Mouse (Mus musculus): ENCODE data around the gene Crispld2. TPM values are rescaled to one million over a fixed set of nuclear protein-coding genes. Genes with fewer than 3 reads are reported as not detected.

The Crispld2 gene
- polyA plus RNA-seq, 1 experiment from 2014 or later: 1.7 TPM

- no peak overlapping the region for H3K4me3 ChIP-seq (ENCODE audit: low read depth, low read length)
- ATAC-seq (replicated peaks; ENCODE audit: insufficient number of reproducible peaks, low FRiP score, low TSS enrichment): no peak
- H3K9me3 ChIP-seq (replicated peaks; ENCODE audit: control insufficient read depth, low read length): no peaks in the 10 kb centered on the region
- H3K9ac ChIP-seq (ENCODE audit: low read depth, low read length): no peak overlapping the region
- H3K27me3 ChIP-seq (ENCODE audit: control insufficient read depth, insufficient read depth, low read length): peaks cover 3% of the 10 kb centered on the region
- no peak overlapping the region for H3K4me2 ChIP-seq
- no peak overlapping the region for H3K27ac ChIP-seq (ENCODE audit: low read depth, low read length)
- H3K4me1 ChIP-seq (ENCODE audit: control insufficient read depth, insufficient read depth, low read length): peaks cover 6% of the 10 kb centered on the region; the same call in 1 of the 2 replicates
- no peaks in the 10 kb centered on the region for H3K36me3 ChIP-seq (ENCODE audit: control insufficient read depth, insufficient read depth, low read length)
- WGBS (ENCODE audit: insufficient replicate concordance): 80% methylated on average over 8 of the region's 8 CpGs
Observed at GRCm38 (mm10) chr8:120015916-120016315, 23.7 kb downstream of the Crispld2 start.

GRCm38 (mm10) chr8:120016424-120016823 is 24.2 kb downstream of the Crispld2 start:
- H3K4me2 ChIP-seq: no peak overlapping the region
- no peak overlapping the region for H3K9ac ChIP-seq (ENCODE audit: low read depth, low read length)
- no peak; the same call in 1 of the 2 replicates for ATAC-seq (replicated peaks; ENCODE audit: insufficient number of reproducible peaks, low FRiP score, low TSS enrichment)
- H3K27me3 ChIP-seq (ENCODE audit: control insufficient read depth, insufficient read depth, low read length): peaks cover 2% of the 10 kb centered on the region
- no peaks in the 10 kb centered on the region for H3K9me3 ChIP-seq (replicated peaks; ENCODE audit: control insufficient read depth, low read length)
- H3K4me3 ChIP-seq (ENCODE audit: low read depth, low read length): no peak overlapping the region
- 81% methylated on average over 7 of the region's 7 CpGs for WGBS (ENCODE audit: insufficient replicate concordance)
- peaks cover 6% of the 10 kb centered on the region; the same call in 1 of the 2 replicates for H3K4me1 ChIP-seq (ENCODE audit: control insufficient read depth, insufficient read depth, low read length)
- no peak overlapping the region for H3K27ac ChIP-seq (ENCODE audit: low read depth, low read length)
- H3K36me3 ChIP-seq (ENCODE audit: control insufficient read depth, insufficient read depth, low read length): no peaks in the 10 kb centered on the region

- Histone ChIP-seq H3K4me3 (ENCODE audit: low read depth, low read length) (no peak overlapping the region), H3K4me2 (no peak overlapping the region), H3K27ac (ENCODE audit: low read depth, low read length) (no peak overlapping the region), H3K4me1 (ENCODE audit: control insufficient read depth, insufficient read depth, low read length) (peaks cover 6% of the 10 kb centered on the region; the same call in 1 of the 2 replicates), H3K9me3 (replicated peaks; ENCODE audit: control insufficient read depth, low read length) (no peaks in the 10 kb centered on the region), H3K36me3 (ENCODE audit: control insufficient read depth, insufficient read depth, low read length) (no peaks in the 10 kb centered on the region), H3K9ac (ENCODE audit: low read depth, low read length) (no peak overlapping the region), H3K27me3 (ENCODE audit: control insufficient read depth, insufficient read depth, low read length) (no peaks in the 10 kb centered on the region; the same call in 1 of the 2 replicates)
- ATAC-seq (replicated peaks; ENCODE audit: insufficient number of reproducible peaks, low FRiP score, low TSS enrichment): no peak
- WGBS (ENCODE audit: insufficient replicate concordance): 83% methylated on average over 13 of the region's 13 CpGs
Observed at GRCm38 (mm10) chr8:120017349-120017748, 25.1 kb downstream of the Crispld2 start.

- no peaks in the 10 kb centered on the region for H3K36me3 ChIP-seq (ENCODE audit: control insufficient read depth, insufficient read depth, low read length)
- ATAC-seq (replicated peaks; ENCODE audit: insufficient number of reproducible peaks, low FRiP score, low TSS enrichment): no peak
- no peak overlapping the region for H3K9ac ChIP-seq (ENCODE audit: low read depth, low read length)
- H3K9me3 ChIP-seq (replicated peaks; ENCODE audit: control insufficient read depth, low read length): no peaks in the 10 kb centered on the region
- H3K27ac ChIP-seq (ENCODE audit: low read depth, low read length): no peak overlapping the region
- H3K4me1 ChIP-seq (ENCODE audit: control insufficient read depth, insufficient read depth, low read length): peaks cover 6% of the 10 kb centered on the region; the same call in 1 of the 2 replicates
- no peak overlapping the region for H3K4me2 ChIP-seq
- H3K27me3 ChIP-seq (ENCODE audit: control insufficient read depth, insufficient read depth, low read length): no peaks in the 10 kb centered on the region; the same call in 1 of the 2 replicates
- H3K4me3 ChIP-seq (ENCODE audit: low read depth, low read length): no peak overlapping the region
- WGBS (ENCODE audit: insufficient replicate concordance): 88% methylated on average over 6 of the region's 6 CpGs
Observed at GRCm38 (mm10) chr8:120017786-120018185, 25.5 kb downstream of the Crispld2 start.

- ATAC-seq (replicated peaks; ENCODE audit: insufficient number of reproducible peaks, low FRiP score, low TSS enrichment): no peak
- 75% methylated on average over 6 of the region's 6 CpGs for WGBS (ENCODE audit: insufficient replicate concordance)
- no peak overlapping the region for H3K9ac ChIP-seq (ENCODE audit: low read depth, low read length)
Observed at GRCm38 (mm10) chr8:120018379-120018778, 26.1 kb downstream of the Crispld2 start.

DNA sequence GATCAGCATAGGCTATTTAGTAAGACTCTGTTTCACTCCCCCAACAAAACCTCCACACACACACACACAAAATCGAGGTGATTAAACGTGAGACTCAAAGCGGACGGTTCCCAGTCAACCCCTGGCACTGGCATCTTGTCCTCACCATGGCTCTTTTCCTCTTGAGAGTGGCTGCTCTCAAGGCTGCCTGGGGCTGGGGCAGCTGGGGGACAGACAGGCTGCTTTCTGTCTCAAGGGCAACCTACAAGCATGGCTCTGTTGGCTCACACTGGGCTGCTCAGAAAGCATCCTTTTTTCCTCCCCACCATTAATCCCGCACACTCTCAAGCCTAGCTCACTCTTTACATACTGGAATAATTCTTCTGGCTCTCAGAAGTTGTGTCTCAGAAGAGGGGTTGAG is 27.1 kb downstream of the Crispld2 start:
- H3K4me2 ChIP-seq: no peak overlapping the region
- 78% methylated on average over 5 of the region's 5 CpGs for WGBS (ENCODE audit: insufficient replicate concordance)
- no peak for ATAC-seq (replicated peaks; ENCODE audit: insufficient number of reproducible peaks, low FRiP score, low TSS enrichment)
- no peak overlapping the region for H3K27ac ChIP-seq (ENCODE audit: low read depth, low read length)
- H3K36me3 ChIP-seq (ENCODE audit: control insufficient read depth, insufficient read depth, low read length): no peaks in the 10 kb centered on the region
- 0 out of 2 replicates have a peak, but pooled peaks cover 3% of the 10 kb centered on the region for H3K4me1 ChIP-seq (ENCODE audit: control insufficient read depth, insufficient read depth, low read length)
- no peaks in the 10 kb centered on the region for H3K9me3 ChIP-seq (replicated peaks; ENCODE audit: control insufficient read depth, low read length)
- no peak overlapping the region for H3K4me3 ChIP-seq (ENCODE audit: low read depth, low read length)
- no peak overlapping the region for H3K9ac ChIP-seq (ENCODE audit: low read depth, low read length)
- no peaks in the 10 kb centered on the region; the same call in 1 of the 2 replicates for H3K27me3 ChIP-seq (ENCODE audit: control insufficient read depth, insufficient read depth, low read length)

More at GRCm38 (mm10) chr8:120018379-120018778, 26.1 kb downstream of the Crispld2 start:
- Histone ChIP-seq H3K4me2 (no peak overlapping the region), H3K36me3 (ENCODE audit: control insufficient read depth, insufficient read depth, low read length) (no peaks in the 10 kb centered on the region), H3K4me1 (ENCODE audit: control insufficient read depth, insufficient read depth, low read length) (peaks cover 6% of the 10 kb centered on the region; the same call in 1 of the 2 replicates), H3K27me3 (ENCODE audit: control insufficient read depth, insufficient read depth, low read length) (no peaks in the 10 kb centered on the region; the same call in 1 of the 2 replicates), H3K9me3 (replicated peaks; ENCODE audit: control insufficient read depth, low read length) (no peaks in the 10 kb centered on the region), H3K27ac (ENCODE audit: low read depth, low read length) (no peak overlapping the region), H3K4me3 (ENCODE audit: low read depth, low read length) (no peak overlapping the region)

DNA sequence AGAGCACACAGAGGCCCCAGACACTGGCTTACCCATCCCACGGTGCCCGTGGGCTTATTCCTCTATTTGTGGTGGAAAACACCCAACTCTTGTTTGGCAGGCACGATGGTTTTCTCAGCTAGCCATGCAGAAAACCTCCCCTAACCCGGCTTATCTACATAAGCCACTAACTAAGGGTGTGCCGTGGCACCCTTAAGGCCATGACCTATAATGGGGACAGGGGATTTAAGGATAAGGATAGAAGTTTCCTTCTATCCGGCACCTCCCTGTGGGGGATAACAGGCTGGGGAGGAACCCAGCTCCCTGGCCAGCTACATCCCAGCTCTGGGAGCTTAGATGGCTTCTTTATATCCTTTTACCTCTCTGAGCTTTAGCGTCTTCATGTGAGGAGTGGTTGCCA is 28.1 kb downstream of the Crispld2 start:
- no peak for ATAC-seq (replicated peaks; ENCODE audit: insufficient number of reproducible peaks, low FRiP score, low TSS enrichment)
- no peaks in the 10 kb centered on the region; the same call in 1 of the 2 replicates for H3K27me3 ChIP-seq (ENCODE audit: control insufficient read depth, insufficient read depth, low read length)
- H3K9ac ChIP-seq (ENCODE audit: low read depth, low read length): no peak overlapping the region
- H3K4me3 ChIP-seq (ENCODE audit: low read depth, low read length): no peak overlapping the region
- no peaks in the 10 kb centered on the region for H3K36me3 ChIP-seq (ENCODE audit: control insufficient read depth, insufficient read depth, low read length)
- H3K4me2 ChIP-seq: no peak overlapping the region
- H3K27ac ChIP-seq (ENCODE audit: low read depth, low read length): no peak overlapping the region
- 57% methylated on average over 7 of the region's 7 CpGs for WGBS (ENCODE audit: insufficient replicate concordance)
- H3K4me1 ChIP-seq (ENCODE audit: control insufficient read depth, insufficient read depth, low read length): no peaks in the 10 kb centered on the region
- H3K9me3 ChIP-seq (replicated peaks; ENCODE audit: control insufficient read depth, low read length): no peaks in the 10 kb centered on the region

DNA sequence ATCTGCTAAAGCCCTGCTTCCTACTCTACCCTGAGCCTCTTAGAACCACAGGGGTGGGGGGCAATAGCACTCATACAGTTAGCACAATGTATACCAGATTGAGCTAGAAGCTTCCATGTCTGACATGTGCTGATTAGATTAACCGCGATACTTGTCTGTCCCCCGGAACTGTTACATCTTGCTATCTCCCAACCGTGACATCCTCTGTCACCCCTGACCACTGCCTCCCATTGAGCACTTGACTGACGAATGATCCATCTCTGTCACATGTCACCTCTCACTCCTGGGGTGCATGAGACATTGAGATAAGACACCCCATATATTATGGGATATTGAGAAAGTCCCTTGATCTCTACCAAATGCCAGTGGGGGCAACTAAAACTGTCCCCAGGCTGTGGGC is 34.0 kb downstream of the Crispld2 start:
- 41% methylated on average over 5 of the region's 5 CpGs for WGBS (ENCODE audit: insufficient replicate concordance)
- H3K27ac ChIP-seq (ENCODE audit: low read depth, low read length): no peak overlapping the region

DNA sequence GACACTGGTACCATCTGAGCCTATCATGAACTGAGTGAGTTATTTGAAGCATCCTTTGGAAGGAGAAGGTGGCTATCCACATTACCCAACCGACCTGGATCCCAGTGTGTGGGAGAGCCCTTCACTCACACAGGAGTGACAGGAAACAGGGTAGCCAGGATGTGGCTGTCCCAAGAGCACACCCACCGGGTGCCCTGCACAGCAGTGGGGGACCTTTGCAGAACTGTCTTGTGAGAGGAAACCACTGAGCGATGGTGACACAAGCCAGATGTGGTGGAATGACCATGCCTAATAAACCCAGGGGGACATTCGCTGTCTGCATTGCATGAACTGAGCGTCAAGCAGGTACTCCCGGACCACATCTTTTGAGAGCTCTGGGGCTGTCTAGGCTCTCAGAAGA is 34.8 kb downstream of the Crispld2 start:
- peaks cover 7% of the 10 kb centered on the region; the same call in 1 of the 2 replicates for H3K4me1 ChIP-seq (ENCODE audit: control insufficient read depth, insufficient read depth, low read length)
- no peaks in the 10 kb centered on the region; the same call in 1 of the 2 replicates for H3K27me3 ChIP-seq (ENCODE audit: control insufficient read depth, insufficient read depth, low read length)
- 65% methylated on average over 6 of the region's 6 CpGs for WGBS (ENCODE audit: insufficient replicate concordance)
- no peak for ATAC-seq (replicated peaks; ENCODE audit: insufficient number of reproducible peaks, low FRiP score, low TSS enrichment)
- H3K9me3 ChIP-seq (replicated peaks; ENCODE audit: control insufficient read depth, low read length): no peaks in the 10 kb centered on the region
- no peak overlapping the region for H3K9ac ChIP-seq (ENCODE audit: low read depth, low read length)
- no peak overlapping the region for H3K4me2 ChIP-seq
- no peak overlapping the region for H3K4me3 ChIP-seq (ENCODE audit: low read depth, low read length)
- no peaks in the 10 kb centered on the region for H3K36me3 ChIP-seq (ENCODE audit: control insufficient read depth, insufficient read depth, low read length)
- no peak overlapping the region for H3K27ac ChIP-seq (ENCODE audit: low read depth, low read length)

More for the DNA sequence above, 34.0 kb downstream of the Crispld2 start:
- H3K4me2 ChIP-seq: no peak overlapping the region
- no peaks in the 10 kb centered on the region for H3K9me3 ChIP-seq (replicated peaks; ENCODE audit: control insufficient read depth, low read length)
- H3K4me3 ChIP-seq (ENCODE audit: low read depth, low read length): no peak overlapping the region
- no peaks in the 10 kb centered on the region for H3K36me3 ChIP-seq (ENCODE audit: control insufficient read depth, insufficient read depth, low read length)
- H3K27me3 ChIP-seq (ENCODE audit: control insufficient read depth, insufficient read depth, low read length): no peaks in the 10 kb centered on the region; the same call in 1 of the 2 replicates
- H3K9ac ChIP-seq (ENCODE audit: low read depth, low read length): no peak overlapping the region
- ATAC-seq (replicated peaks; ENCODE audit: insufficient number of reproducible peaks, low FRiP score, low TSS enrichment): no peak
- H3K4me1 ChIP-seq (ENCODE audit: control insufficient read depth, insufficient read depth, low read length): peaks cover 7% of the 10 kb centered on the region; the same call in 1 of the 2 replicates
